Mouse (Mus musculus): ENCODE results near the gene F8. TPM values are rescaled to one million over a fixed set of nuclear protein-coding genes. Genes with fewer than 3 reads are reported as not detected.
"Not testable (repeated sequence)": the region's sequence is repeated elsewhere in the genome, so short reads cannot be mapped to it uniquely, and the experiment has no call there.

Gene F8
- polyA plus RNA-seq, 1 experiment from 2014 or later: 2.1 TPM

DNA sequence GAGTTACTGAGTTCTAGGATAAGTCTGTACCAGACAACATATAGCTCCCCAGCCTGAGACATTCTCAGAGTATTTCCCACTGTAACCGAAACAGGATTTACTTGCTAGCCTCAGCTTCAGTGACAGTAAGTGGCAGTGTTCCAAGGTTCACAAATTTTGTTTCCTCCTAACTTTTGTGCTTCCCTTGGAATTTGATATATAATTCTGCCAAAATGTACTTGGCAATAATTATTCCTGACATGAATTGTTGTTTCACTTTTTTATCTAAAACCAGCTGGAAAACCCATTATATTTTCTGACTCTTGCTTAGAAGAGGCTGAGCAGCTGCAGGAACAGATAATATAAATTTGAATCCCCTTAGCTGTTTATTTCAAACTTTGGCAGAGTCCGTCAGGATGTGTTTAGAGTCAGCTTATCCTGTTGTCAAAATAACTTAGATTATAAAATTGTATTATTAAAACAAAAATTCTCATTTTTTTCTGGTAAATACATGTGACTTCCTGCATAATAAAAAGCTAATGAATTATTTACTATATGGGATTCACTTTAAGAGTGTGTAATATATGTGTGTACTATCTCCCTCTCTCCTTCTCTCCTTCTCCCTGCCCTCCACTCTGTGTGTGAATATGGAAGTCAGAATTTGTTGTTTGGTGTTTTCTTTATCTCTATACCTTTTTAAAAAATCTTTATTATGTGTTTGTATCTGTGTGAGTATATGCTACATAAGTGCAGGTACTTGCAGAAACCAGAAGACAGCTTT lies 9.6 kb downstream of the F8 start:
- no peak for ATAC-seq
- no peak for DNase-seq (ENCODE audit: low read depth, low spot score)
- in situ Hi-C loops (cut with MboI; ENCODE audit: low pct_unique_long_range_greater_than_20kb): loop anchor here (10.0 kb wide), 1 partner anchor 1488 kb away; no protein-coding TSS in a partner anchor
- peaks cover 27% of the 10 kb centered on the region for H3K27me3 ChIP-seq
- POLR2A ChIA-PET: interaction anchor here (0.6 kb wide), 1 partner anchor 9 kb away, joined by 3 read pairs; the partner anchor contains the start of gene Fundc2
- CTCF ChIA-PET: no interaction called here
- no peak for TF ChIP-seq CTCF (IDR thresholded peaks at IDR 0.05)

DNA sequence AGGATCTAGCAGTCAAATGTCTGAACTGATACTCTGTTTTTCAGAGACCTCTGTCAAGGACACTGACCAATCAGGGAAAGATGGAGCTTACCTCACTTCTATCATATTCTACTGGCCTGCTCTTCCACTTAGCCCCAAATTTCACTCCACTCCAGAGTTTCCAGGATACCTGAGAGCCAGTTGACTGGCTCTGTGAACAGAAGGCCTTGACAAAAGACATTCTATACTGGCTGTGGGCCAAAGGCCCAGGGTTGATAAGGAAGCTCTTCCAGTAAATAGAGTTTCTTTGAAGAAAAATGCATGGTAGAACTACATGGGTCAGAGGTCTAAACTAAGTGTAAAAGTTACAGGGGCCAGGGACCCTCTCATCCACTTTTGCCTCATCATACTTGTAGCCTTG lies 12.2 kb downstream of the F8 start:
- ATAC-seq (no peak), DNase-seq (ENCODE audit: low read depth, low spot score) (no peak)
- ChIA-PET CTCF (no interaction called here), POLR2A (no interaction called here)
- TF ChIP-seq CTCF (IDR thresholded peaks at IDR 0.05): no peak
- in situ Hi-C loops (cut with MboI; ENCODE audit: low pct_unique_long_range_greater_than_20kb): loop anchor here (10.0 kb wide), 1 partner anchor 1485 kb away; no protein-coding TSS in a partner anchor
- H3K27me3 ChIP-seq: peaks cover 24% of the 10 kb centered on the region

DNA sequence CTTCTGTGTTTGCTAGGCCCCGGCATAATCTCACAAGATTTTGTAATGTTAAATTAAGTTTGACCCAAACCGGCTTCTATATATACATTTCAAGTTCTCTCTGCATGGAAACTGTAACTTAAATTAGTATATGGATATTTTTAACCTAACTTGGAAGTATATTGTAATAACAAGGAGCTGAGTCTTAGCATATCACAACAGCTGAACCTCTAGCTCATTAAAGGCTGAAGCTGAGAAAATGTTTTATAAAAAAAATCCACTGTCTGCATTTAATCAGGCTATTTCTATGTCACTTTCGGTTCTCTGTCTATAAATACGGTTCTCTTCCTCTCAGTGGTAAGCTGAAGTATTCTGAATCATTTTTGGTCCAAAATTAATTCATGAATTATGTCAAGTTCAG lies 58.9 kb downstream of the F8 start:
- ChIA-PET CTCF (no interaction called here), POLR2A (no interaction called here)
- DNase-seq (ENCODE audit: low read depth, low spot score): no peak
- ATAC-seq: no peak
- in situ Hi-C loops (cut with MboI; ENCODE audit: low pct_unique_long_range_greater_than_20kb): no loop called here
- H3K27me3 ChIP-seq: peaks cover 23% of the 10 kb centered on the region
- TF ChIP-seq CTCF (IDR thresholded peaks at IDR 0.05): no peak

DNA sequence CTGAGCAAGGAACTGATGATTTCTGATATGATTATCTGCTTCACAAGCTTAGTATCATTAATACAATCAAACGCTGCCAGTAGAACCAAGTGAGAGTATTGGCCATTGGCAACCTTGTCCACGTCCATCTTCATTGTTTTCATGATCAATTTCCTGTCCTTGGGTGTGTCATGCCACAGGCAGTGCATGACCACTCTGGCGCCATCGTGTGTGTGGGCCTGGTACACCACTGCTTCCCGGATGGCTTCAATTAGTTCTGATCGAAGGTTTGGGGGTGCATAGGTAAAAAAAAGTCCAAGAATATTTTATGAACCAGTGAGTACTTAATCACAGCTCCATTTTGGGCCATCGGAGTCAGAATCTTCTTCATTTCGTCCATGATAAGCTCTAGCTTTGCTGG lies 110.7 kb downstream of the F8 start:
- CTCF ChIA-PET: interaction anchor here (1.5 kb wide), 1 partner anchor 17 kb away, joined by 4 read pairs; no protein-coding TSS in a partner anchor
- peaks cover 4% of the 10 kb centered on the region for H3K27me3 ChIP-seq
- peak; percentile 21 for TF ChIP-seq CTCF (IDR thresholded peaks at IDR 0.05)
- POLR2A ChIA-PET: no interaction called here
- in situ Hi-C loops (cut with MboI; ENCODE audit: low pct_unique_long_range_greater_than_20kb): no loop called here
- ATAC-seq: no peak
- no peak for DNase-seq (ENCODE audit: low read depth, low spot score)

DNA sequence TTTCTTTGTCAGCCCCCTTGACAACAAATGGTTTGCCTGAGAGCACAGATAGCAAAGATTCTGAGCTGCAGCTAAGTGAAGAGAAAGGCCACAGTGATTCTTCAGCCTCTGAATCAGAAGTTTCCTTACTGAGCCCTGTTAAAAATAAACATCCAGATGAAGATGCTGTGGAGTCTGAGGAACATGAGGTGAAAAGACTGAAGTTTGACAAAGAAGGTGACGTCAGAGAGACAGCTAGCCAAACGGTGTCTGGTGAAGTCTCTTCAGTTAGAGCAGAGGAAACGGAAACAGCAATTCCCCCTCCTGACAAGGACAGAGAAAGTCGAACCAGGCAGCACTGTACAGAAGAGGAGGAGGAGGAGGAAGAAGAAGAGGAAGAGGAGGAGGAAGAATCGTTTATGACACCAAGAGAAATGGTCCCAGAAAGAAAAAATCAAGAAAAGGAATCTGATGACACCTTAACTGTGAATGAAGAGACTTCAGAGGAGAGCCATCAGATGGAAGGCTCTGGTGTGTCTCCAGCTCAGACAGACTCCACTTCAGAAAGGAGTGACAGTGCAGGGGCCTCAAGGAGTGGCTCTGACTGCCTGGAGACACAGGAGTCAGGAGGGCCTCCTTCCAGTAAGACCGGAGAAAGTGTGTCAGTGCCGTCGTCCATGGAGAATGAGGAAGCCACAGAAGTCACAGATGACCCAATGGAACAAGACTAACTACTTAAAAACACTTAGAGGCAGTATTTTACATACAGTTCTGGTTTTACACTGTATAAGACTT lies 148.6 kb downstream of the F8 start:
- in situ Hi-C loops (cut with MboI; ENCODE audit: low pct_unique_long_range_greater_than_20kb); POLR2A ChIA-PET; ATAC-seq; DNase-seq (ENCODE audit: low read depth, low spot score); H3K27me3 ChIP-seq; CTCF ChIA-PET: not testable (repeated sequence)

DNA sequence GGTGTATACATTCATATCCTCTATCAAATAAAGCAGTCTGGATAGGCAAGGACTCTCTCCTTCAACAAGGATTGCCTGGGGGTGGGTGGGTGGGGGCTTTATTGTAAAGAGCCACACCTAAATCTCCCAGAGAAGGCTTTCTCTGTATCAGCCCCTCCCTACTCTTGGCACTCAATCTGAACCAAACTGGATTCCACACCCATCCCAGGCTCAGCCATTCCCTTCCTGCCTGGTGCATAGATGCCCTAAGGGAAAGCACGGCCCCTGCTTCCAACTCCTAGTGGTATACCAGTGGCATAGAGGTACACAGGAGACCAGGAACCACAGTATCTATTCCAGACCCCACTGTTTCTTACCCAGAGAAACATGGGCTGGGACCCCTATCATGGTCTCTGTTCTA lies 151.0 kb downstream of the F8 start:
- ChIA-PET CTCF (no interaction called here), POLR2A (no interaction called here)
- DNase-seq (ENCODE audit: low read depth, low spot score): no peak
- ATAC-seq: no peak
- in situ Hi-C loops (cut with MboI; ENCODE audit: low pct_unique_long_range_greater_than_20kb): no loop called here
- TF ChIP-seq CTCF (IDR thresholded peaks at IDR 0.05): no peak
- peaks cover 17% of the 10 kb centered on the region for H3K27me3 ChIP-seq

DNA sequence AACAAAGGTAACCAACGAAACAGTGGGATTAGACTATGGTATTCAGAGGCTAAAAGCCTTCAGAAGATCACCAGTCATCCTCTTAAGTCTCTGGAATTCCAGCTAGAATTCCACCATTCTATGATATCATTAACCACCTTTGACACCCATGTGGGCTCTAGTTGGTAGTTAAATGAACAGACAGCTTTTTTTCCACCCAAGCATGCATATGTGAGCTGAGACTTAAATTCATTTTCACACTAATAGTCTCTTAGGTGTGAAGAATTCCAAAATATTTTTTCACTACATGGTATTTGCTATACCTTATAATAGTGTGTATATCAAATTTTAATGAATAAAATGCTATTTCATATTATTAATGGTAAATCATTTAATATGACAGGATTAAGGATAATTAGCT lies 218.7 kb downstream of the F8 start, which contains the start of gene Smim9:
Gene Smim9 (minus strand): TSS at position 101 of the 400 bp plus-strand sequence.
- TF ChIP-seq CTCF (IDR thresholded peaks at IDR 0.05): no peak
- in situ Hi-C loops (cut with MboI; ENCODE audit: low pct_unique_long_range_greater_than_20kb): no loop called here
- ChIA-PET POLR2A (no interaction called here), CTCF (no interaction called here)
- H3K27me3 ChIP-seq: peaks cover 32% of the 10 kb centered on the region
- DNase-seq (ENCODE audit: low read depth, low spot score) (no peak), ATAC-seq (no peak)

DNA sequence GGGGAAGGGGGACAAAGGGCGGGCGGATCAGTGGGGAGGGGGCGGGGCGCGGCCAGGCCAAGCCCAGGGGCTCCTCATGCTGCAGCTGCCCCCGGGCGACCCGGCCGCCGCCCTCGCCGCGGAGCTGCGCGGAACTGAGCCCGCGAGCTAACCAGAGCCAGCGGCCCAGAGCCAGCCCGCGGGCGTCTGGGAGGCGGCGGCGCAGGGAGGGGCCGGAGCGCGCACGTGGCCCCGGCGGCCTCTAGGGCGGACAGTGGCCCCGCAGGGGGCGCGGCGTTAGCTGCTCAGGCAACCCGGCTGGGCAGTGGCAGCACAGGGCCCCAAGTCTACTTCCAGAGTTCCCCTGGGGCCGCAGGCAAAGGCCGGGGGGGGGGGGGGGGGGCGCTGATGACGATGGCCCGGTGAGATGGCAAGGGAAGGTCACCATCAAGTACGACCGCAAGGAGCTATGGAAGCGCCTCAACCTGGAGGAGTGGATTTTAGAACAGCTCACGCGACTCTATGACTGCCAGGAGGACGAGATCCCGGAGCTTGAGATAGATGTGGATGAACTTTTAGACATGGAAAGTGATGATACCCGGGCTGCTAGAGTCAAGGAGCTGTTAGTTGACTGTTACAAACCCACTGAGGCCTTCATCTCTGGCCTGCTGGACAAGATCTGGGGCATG lies 226.7 kb downstream of the F8 start:
- no peaks in the 10 kb centered on the region for H3K27me3 ChIP-seq
- DNase-seq (ENCODE audit: low read depth, low spot score): no peak
- ChIA-PET CTCF (no interaction called here), POLR2A (no interaction called here)
- no peak for TF ChIP-seq CTCF (IDR thresholded peaks at IDR 0.05)
- ATAC-seq: no peak
- in situ Hi-C loops (cut with MboI; ENCODE audit: low pct_unique_long_range_greater_than_20kb): no loop called here

DNA sequence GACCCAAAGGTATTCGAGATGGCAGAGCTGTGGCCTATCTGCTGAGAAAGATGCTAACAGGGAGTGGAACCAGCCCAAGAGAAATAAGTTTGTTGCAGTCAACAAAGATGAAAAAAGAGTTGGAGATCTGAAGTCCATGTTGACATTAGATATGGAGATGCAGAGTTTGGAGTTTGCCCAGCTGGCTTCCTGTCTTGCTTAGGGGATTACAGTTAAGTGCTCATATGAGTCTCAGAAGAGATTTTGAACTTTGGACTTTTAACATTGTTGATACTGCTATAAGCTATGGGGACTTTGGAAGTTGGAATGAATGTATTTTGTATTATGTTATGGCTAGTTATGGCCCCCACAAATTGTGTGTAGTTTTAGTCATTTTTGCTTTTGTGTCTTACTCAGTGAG lies 230.2 kb downstream of the F8 start:
- CTCF ChIA-PET: no interaction called here
- H3K27me3 ChIP-seq: peaks cover 11% of the 10 kb centered on the region
- POLR2A ChIA-PET: no interaction called here
- TF ChIP-seq CTCF (IDR thresholded peaks at IDR 0.05): no peak
- DNase-seq (ENCODE audit: low read depth, low spot score) (no peak), ATAC-seq (no peak)
- in situ Hi-C loops (cut with MboI; ENCODE audit: low pct_unique_long_range_greater_than_20kb): no loop called here

DNA sequence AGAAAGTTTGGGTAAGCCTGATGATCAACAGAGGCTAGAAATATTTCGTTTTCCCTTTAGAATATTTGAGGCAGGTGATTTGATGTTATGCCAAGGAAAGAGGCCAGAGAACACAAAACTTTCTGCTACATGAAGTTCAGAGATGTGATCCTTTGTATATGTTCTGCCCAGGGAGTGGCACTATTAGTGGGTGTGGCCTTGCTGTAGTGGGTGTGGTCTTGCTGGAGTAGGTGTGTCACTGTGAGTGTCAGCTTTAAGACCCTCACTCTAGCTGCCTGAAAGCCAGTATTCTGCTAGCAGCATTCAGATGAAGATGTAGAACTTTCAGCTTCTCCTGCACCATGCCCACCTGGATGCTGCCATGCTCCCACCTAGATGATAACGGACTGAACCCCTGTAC lies 232.1 kb downstream of the F8 start:
- peaks cover 11% of the 10 kb centered on the region for H3K27me3 ChIP-seq
- CTCF ChIA-PET: interaction anchor here (1.2 kb wide), 1 partner anchor 9 kb away, joined by 3 read pairs; no protein-coding TSS in a partner anchor
- POLR2A ChIA-PET: no interaction called here
- ATAC-seq: no peak
- TF ChIP-seq CTCF (IDR thresholded peaks at IDR 0.05): no peak
- DNase-seq (ENCODE audit: low read depth, low spot score): no peak
- in situ Hi-C loops (cut with MboI; ENCODE audit: low pct_unique_long_range_greater_than_20kb): no loop called here

DNA sequence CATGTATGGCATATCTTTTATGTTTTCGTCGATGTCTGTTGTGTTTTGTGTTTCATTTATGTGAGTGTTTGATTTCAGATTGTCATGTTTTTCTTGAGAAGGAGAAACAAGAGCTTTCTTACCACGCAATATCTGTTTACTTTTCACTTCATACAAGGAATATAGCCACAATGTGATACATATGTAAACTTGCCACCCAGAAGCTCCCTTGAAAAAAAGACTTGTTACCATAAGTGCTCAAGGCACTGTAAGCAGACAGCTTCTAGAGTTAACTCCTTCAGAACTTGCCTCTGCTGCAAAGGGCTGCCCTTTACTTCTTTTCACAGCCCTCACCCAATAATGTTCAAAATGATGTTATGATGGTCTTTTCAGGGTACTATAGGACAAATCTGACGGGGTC lies 234.0 kb downstream of the F8 start:
- in situ Hi-C loops (cut with MboI; ENCODE audit: low pct_unique_long_range_greater_than_20kb): no loop called here
- peaks cover 11% of the 10 kb centered on the region for H3K27me3 ChIP-seq
- no peak for TF ChIP-seq CTCF (IDR thresholded peaks at IDR 0.05)
- DNase-seq (ENCODE audit: low read depth, low spot score) (no peak), ATAC-seq (no peak)
- POLR2A ChIA-PET: no interaction called here
- CTCF ChIA-PET: no interaction called here

DNA sequence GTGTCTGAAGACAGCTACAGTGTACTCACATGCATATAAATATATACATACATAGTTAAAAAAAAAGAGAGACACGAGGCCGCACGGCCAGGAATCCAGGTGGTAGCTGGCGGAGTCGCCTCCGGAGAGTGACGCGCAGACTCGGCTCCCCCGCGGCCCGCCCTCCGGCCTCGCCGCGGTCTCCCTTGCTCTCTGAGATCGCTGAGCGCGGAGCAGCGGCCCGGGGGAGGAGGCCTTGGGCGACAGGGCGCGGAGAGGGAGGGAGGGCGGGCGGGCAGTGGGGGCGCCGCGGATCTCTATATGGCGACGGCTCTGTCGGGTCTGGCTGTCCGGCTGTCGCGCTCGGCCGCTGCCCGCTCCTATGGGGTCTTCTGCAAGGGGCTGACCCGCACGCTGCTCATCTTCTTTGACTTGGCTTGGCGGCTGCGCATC lies 239.3 kb downstream of the F8 start:
- in situ Hi-C loops (cut with MboI; ENCODE audit: low pct_unique_long_range_greater_than_20kb); H3K27me3 ChIP-seq; DNase-seq (ENCODE audit: low read depth, low spot score); POLR2A ChIA-PET; CTCF ChIA-PET; ATAC-seq: not testable (repeated sequence)
